Mouse (Mus musculus) brain, embryonic 14.5 days (tissue): ENCODE data around the gene Zmat3.

Experiments
- CTCF ChIP-seq: fragments of 200-500 bp; IDR thresholded peaks from 2 replicates; pipeline ENCODE4 v1.5.1; 2012; ENCODE audit warnings: inconsistent platforms, mild to moderate bottlenecking, moderate library complexity, borderline replicate concordance; ENCODE audit not compliant: insufficient read depth, insufficient read length; ENCODE audit errors: extremely low read depth
- POLR2A ChIP-seq: fragments of 200-500 bp; IDR thresholded peaks from 2 replicates; pipeline ENCODE4 v1.6.1; 2012; ENCODE audit warnings: mild to moderate bottlenecking, inconsistent platforms, borderline replicate concordance; ENCODE audit not compliant: poor library complexity, insufficient read depth, insufficient read length, severe bottlenecking; ENCODE audit errors: extremely low read depth

DNA sequence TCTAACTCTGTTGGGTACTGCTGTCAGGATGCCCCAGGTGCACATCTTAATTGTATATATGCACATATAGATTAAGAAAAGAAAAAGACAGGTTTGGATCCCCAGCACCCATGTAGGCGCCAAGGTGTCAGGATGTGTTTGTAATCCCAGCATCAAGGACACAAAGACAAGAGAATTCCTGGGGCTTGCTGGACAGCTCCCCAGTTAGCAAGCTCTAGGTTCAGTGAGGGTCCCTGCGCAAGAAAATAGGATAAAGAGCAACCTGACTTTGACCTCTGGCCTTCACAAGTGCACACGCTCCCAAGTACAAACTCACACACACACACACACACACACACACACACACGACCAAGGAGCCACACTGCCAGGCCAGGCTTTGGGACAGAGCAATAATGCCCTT is 73.8 kb downstream of the Zmat3 start:
- TF ChIP-seq CTCF, result no peak
- TF ChIP-seq POLR2A, result no peak
